Mouse (Mus musculus) small intestine, adult 2 months (tissue): ENCODE results near the gene Thrap3. TPM values are rescaled to one million over a fixed set of nuclear protein-coding genes. Genes with fewer than 3 reads are reported as not detected.

Experiments
- H3K27ac ChIP-seq: fragments of 200-500 bp; 2 replicates; pipeline ENCODE4 v1.5.1; 2012; ENCODE audit warnings: low read depth, low read length, control low read depth, inconsistent platforms; ENCODE audit not compliant: insufficient read depth
- H3K27me3 ChIP-seq: fragments of 200-500 bp; 2 replicates; pipeline ENCODE4 v1.6.1; 2012; ENCODE audit warnings: mild to moderate bottlenecking, moderate library complexity, low read length, inconsistent platforms; ENCODE audit not compliant: control insufficient read depth, insufficient read depth
- H3K36me3 ChIP-seq: fragments of 200-500 bp; 2 replicates; pipeline ENCODE4 v1.6.1; 2012; ENCODE audit warnings: mild to moderate bottlenecking, low read length, control low read depth, inconsistent platforms; ENCODE audit not compliant: control insufficient read depth, insufficient read depth
- H3K4me1 ChIP-seq: fragments of 200-500 bp; 2 replicates; pipeline ENCODE4 v1.6.1; 2012; ENCODE audit warnings: low read length, inconsistent platforms, mixed read lengths; ENCODE audit not compliant: control insufficient read depth, insufficient read depth, insufficient read length
- H3K4me3 ChIP-seq: fragments of 200-500 bp; 2 replicates; pipeline ENCODE4 v1.5.1; 2012; ENCODE audit warnings: low read depth, mild to moderate bottlenecking, control low read depth, inconsistent platforms, low read length, moderate library complexity
- CTCF ChIP-seq: fragments of 200-500 bp; IDR thresholded peaks from 2 replicates; pipeline ENCODE4 v1.5.1; 2012; ENCODE audit warnings: low read depth, mild to moderate bottlenecking, control low read depth, inconsistent platforms, low read length, moderate library complexity, mixed read lengths; ENCODE audit not compliant: insufficient replicate concordance, insufficient read length; ENCODE audit errors: extremely low read depth
- POLR2A ChIP-seq: fragments of 200-500 bp; IDR thresholded peaks from 2 replicates; pipeline ENCODE4 v1.6.1; 2012; ENCODE audit warnings: low read depth, mild to moderate bottlenecking, control low read depth, inconsistent platforms, low read length, moderate library complexity
- WGBS: fragments of 180-500 bp; shearing (Covaris S2); methylation state at CpG from one replicate; pipeline ENCODE4 v1.1.7; 2018; 5-methylcytosine and 5-hydroxymethylcytosine counted together
- polyA plus RNA-seq: library from polyadenylated mRNA; depleted of rRNA; stranded (reverse); fragments of >200 nt; gene quantifications from 2 replicates; pipeline ENCODE4 v1.2.3, GENCODE M21; 2012

Thrap3 gene
- polyA plus RNA-seq, 1 experiment: 22.1 TPM

- H3K27me3 ChIP-seq: no peaks in the 10 kb centered on the region
- TF ChIP-seq CTCF (no peak), POLR2A (no peak)
- peaks cover 25% of the 10 kb centered on the region for H3K36me3 ChIP-seq
- H3K4me3 ChIP-seq: no peak overlapping the region
- H3K27ac ChIP-seq: peak overlapping the region; percentile 81
- WGBS: 33% methylated on average over 4 of the region's 4 CpGs
- peaks cover 11% of the 10 kb centered on the region for H3K4me1 ChIP-seq
These were observed 38.9 kb downstream of the Thrap3 start for GRCm38 (mm10) chr4:126163685-126164084.

- peaks cover 21% of the 10 kb centered on the region for H3K36me3 ChIP-seq
- peak within 1 kb of the TSS; percentile 75 for H3K4me3 ChIP-seq
- peak within 1 kb of the TSS; percentile 81 for H3K27ac ChIP-seq
- 7% methylated on average over 22 of the region's 22 CpGs for WGBS
- no peak for TF ChIP-seq CTCF
- no peak for TF ChIP-seq POLR2A
- H3K27me3 ChIP-seq: no peaks in the 10 kb centered on the region
- H3K4me1 ChIP-seq: peaks cover 12% of the 10 kb centered on the region
These were observed 39.4 kb downstream of the Thrap3 start, which contains the start of gene Sh3d21 for GRCm38 (mm10) chr4:126163067-126163659. Gene Sh3d21, minus strand, starts transcription at chr4:126163491.

GRCm38 (mm10) chr4:126162544-126163066 is 40.0 kb downstream of the Thrap3 start:
- H3K36me3 ChIP-seq: peaks cover 17% of the 10 kb centered on the region
- H3K4me3 ChIP-seq: peak overlapping the region; percentile 75
- peaks cover 12% of the 10 kb centered on the region for H3K4me1 ChIP-seq
- peak; percentile 62; the same call in 1 of the 2 replicates for TF ChIP-seq POLR2A
- no peak for TF ChIP-seq CTCF
- no peaks in the 10 kb centered on the region for H3K27me3 ChIP-seq
- H3K27ac ChIP-seq: peak overlapping the region; percentile 81
- WGBS: 1% methylated on average over 44 of the region's 44 CpGs

- Histone ChIP-seq H3K27ac (no peak overlapping the region), H3K4me3 (peak overlapping the region; percentile 75)
These were observed 40.6 kb downstream of the Thrap3 start for GRCm38 (mm10) chr4:126161986-126162385.

GRCm38 (mm10) chr4:126161456-126161855 is 41.1 kb downstream of the Thrap3 start:
- 93% methylated on average over 6 of the region's 6 CpGs for WGBS
- H3K36me3 ChIP-seq: peaks cover 9% of the 10 kb centered on the region; the same call in 1 of the 2 replicates
- no peak for TF ChIP-seq CTCF
- no peak for TF ChIP-seq POLR2A
- no peaks in the 10 kb centered on the region for H3K27me3 ChIP-seq
- peaks cover 12% of the 10 kb centered on the region for H3K4me1 ChIP-seq
- H3K27ac ChIP-seq: no peak overlapping the region
- H3K4me3 ChIP-seq: no peak overlapping the region

More at GRCm38 (mm10) chr4:126161986-126162385, 40.6 kb downstream of the Thrap3 start:
- Histone ChIP-seq H3K36me3 (peaks cover 14% of the 10 kb centered on the region), H3K27me3 (no peaks in the 10 kb centered on the region), H3K4me1 (peaks cover 12% of the 10 kb centered on the region)
- TF ChIP-seq CTCF (no peak), POLR2A (no peak)
- WGBS: 73% methylated on average over 9 of the region's 9 CpGs

- peaks cover 7% of the 10 kb centered on the region; the same call in 1 of the 2 replicates for H3K36me3 ChIP-seq
- H3K4me1 ChIP-seq: peaks cover 12% of the 10 kb centered on the region
- no peaks in the 10 kb centered on the region for H3K27me3 ChIP-seq
- H3K4me3 ChIP-seq: no peak overlapping the region
- 94% methylated on average over 8 of the region's 8 CpGs for WGBS
- H3K27ac ChIP-seq: no peak overlapping the region
- TF ChIP-seq POLR2A: no peak
- no peak for TF ChIP-seq CTCF
These were observed 41.6 kb downstream of the Thrap3 start for GRCm38 (mm10) chr4:126160981-126161380.

GRCm38 (mm10) chr4:126159455-126159854 is 43.1 kb downstream of the Thrap3 start:
- no peak overlapping the region for H3K27ac ChIP-seq
- H3K4me1 ChIP-seq: peaks cover 18% of the 10 kb centered on the region
- WGBS: 86% methylated on average over 8 of the region's 8 CpGs
- no peaks in the 10 kb centered on the region for H3K36me3 ChIP-seq
- no peak overlapping the region for H3K4me3 ChIP-seq
- H3K27me3 ChIP-seq: no peaks in the 10 kb centered on the region
- TF ChIP-seq CTCF (no peak), POLR2A (no peak)
